Mouse (Mus musculus) lung, postnatal 14 days (tissue): ENCODE data around the gene Bbx.

Source experiments
- DNase-seq: peaks from one replicate; pipeline ENCODE4 v3.0.0; 2021

Bbx gene

DNA sequence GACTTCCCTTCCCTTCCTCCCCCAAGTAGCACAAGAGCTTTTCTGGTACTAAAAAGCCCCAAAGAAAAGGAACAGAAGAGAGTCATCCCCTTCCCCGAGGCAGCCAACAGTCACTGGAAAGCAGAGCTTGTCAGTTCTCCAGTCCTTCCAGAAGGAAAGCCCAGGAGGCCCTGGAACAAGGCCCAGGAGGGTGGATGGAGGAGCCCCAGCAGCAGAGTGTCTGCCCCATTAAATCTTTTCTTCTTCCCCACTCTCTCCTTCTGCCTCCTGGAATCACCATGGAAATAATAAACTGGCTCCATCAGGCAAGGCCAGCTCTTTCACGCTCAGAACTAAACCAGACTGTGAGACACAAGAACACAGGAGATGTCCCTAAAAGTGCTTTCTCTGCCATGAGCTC is 284.3 kb downstream of the Bbx start:
- no peak for DNase-seq
